15 mouse cellular contexts compared by ENCODE assay signal in the genomic region with DNA sequence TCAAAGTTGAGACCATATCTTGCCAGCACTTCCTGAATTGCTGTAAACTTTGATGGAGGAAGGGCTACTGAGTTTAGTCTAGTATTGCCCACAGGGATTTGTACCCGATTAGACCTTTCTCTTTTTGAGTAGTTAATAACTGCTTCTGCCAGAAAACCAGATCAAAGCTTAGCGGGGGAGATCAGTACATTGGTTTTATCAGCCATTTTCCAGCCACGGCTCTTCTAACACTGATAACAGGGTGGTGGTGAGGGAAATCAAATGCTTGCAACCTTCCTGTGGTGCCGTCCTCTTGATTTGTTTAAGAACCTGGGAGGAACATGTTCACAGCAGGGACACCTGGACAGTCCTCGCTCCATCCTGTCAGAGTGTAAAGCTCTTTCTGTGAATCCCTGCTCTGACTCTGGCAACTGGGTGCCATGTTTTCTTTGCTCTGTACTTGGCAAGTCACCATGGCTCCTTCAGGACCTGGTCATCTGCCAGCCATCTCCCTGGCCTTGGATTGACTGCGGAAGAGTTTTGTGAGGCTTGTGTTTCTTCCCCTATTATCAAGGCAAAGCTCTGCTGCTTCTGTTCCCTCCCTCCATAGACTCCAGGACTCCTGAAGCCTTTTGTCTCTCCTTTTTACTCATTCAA.
DNase-seq lines count a peak whose midpoint lies in the region; ATAC-seq and TF ChIP-seq lines count a peak whose summit lies in the region.
"Had no signal": no experiment of that assay in that cellular context is flagged by ENCODE, and none has a peak within 500 bp of the region (broad histone marks: within the 10 kb centered on the region; RNA-seq: fewer than 3 reads in every experiment).

No protein-coding gene starts in this region.

- TF ChIP-seq CTCF in left cerebral cortex, adult 2 months (IDR thresholded peaks at IDR 0.05): no peak
- TF ChIP-seq CTCF in testis, adult 2 months (IDR thresholded peaks at IDR 0.05; ENCODE audit: control insufficient read depth, insufficient read depth, insufficient replicate concordance, low read depth, low read length): no peak
- TF ChIP-seq CTCF in intestine, postnatal 0 days (IDR thresholded peaks at IDR 0.05; ENCODE audit: low read depth): no peak

- no peak overlapping the region for H3K4me2 ChIP-seq in intestine, postnatal 0 days (replicated peaks; ENCODE audit: low read depth)
- H3K4me2 ChIP-seq: forebrain, embryonic 13.5 days; limb, embryonic 13.5 days; neural tube, embryonic 13.5 days had no signal

- H3K27ac ChIP-seq in left cerebral cortex, adult 2 months: no peak overlapping the region
- H3K27ac ChIP-seq in testis, adult 2 months (ENCODE audit: control insufficient read depth, insufficient read depth, low read depth, low read length): peak overlapping the region; percentile 42; the same call in 1 of the 2 replicates
- H3K27ac ChIP-seq in intestine, postnatal 0 days (ENCODE audit: low read depth, low read length): no peak overlapping the region
- H3K27ac ChIP-seq: forebrain, embryonic 13.5 days; limb, embryonic 13.5 days; neural tube, embryonic 13.5 days had no signal

- no peaks in the 10 kb centered on the region for H3K9me3 ChIP-seq in intestine, postnatal 0 days (ENCODE audit: control insufficient read depth)
- H3K9me3 ChIP-seq: forebrain, embryonic 13.5 days; G1E; limb, embryonic 13.5 days; neural tube, embryonic 13.5 days had no signal

- no peaks in the 10 kb centered on the region for H3K27me3 ChIP-seq in testis, adult 2 months (ENCODE audit: control insufficient read depth, insufficient read depth, low read length)
- H3K27me3 ChIP-seq in intestine, postnatal 0 days (replicated peaks; ENCODE audit: control insufficient read depth, insufficient read depth, low read length): no peaks in the 10 kb centered on the region
- H3K27me3 ChIP-seq: forebrain, embryonic 13.5 days; limb, embryonic 13.5 days; neural tube, embryonic 13.5 days had no signal

- H3K4me3 ChIP-seq in left cerebral cortex, adult 2 months: no peak overlapping the region
- H3K4me3 ChIP-seq in testis, adult 2 months (ENCODE audit: control insufficient read depth, low read depth, low read length): no peak overlapping the region
- H3K4me3 ChIP-seq in intestine, postnatal 0 days (ENCODE audit: low read depth, low read length): no peak overlapping the region
- H3K4me3 ChIP-seq: forebrain, embryonic 13.5 days; limb, embryonic 13.5 days; neural tube, embryonic 13.5 days had no signal

- intact Hi-C loops in left cerebral cortex, postnatal 4 days (cut with DNase I): no loop called here
- intact Hi-C loops in left cerebral cortex, adult 2 months (cut with DNase I): no loop called here
- intact Hi-C loops in heart, postnatal 14 days (cut with DNase I): no loop called here

- ATAC-seq in cerebellum, adult (ENCODE audit: insufficient number of reproducible peaks, low FRiP score, low TSS enrichment): 0 out of 2 replicates have a peak, but pooled peaks have one; percentile 31
- no peak for ATAC-seq in intestine, postnatal 0 days
- ATAC-seq: forebrain, embryonic 13.5 days had no signal

- TF ChIP-seq POLR2A in testis, adult 2 months (IDR thresholded peaks at IDR 0.05; ENCODE audit: control insufficient read depth, low read depth, low read length): no peak

- H3K9ac ChIP-seq in intestine, postnatal 0 days (ENCODE audit: low read depth, low read length): no peak overlapping the region
- H3K9ac ChIP-seq: forebrain, embryonic 13.5 days; limb, embryonic 13.5 days; neural tube, embryonic 13.5 days had no signal

- 57% methylated on average over 6 of the region's 6 CpGs for WGBS in intestine, postnatal 0 days

- no peaks in the 10 kb centered on the region for H3K36me3 ChIP-seq in testis, adult 2 months (ENCODE audit: control insufficient read depth, insufficient read depth, low read length)
- H3K36me3 ChIP-seq in intestine, postnatal 0 days (ENCODE audit: control insufficient read depth, insufficient read depth): no peaks in the 10 kb centered on the region
- H3K36me3 ChIP-seq: G1E; limb, embryonic 13.5 days; neural tube, embryonic 13.5 days had no signal

- no peaks in the 10 kb centered on the region for H3K4me1 ChIP-seq in testis, adult 2 months (ENCODE audit: control insufficient read depth, insufficient read depth, low read length)
- H3K4me1 ChIP-seq in intestine, postnatal 0 days (replicated peaks; ENCODE audit: control insufficient read depth, insufficient read depth, low read length): no peaks in the 10 kb centered on the region
- H3K4me1 ChIP-seq: limb, embryonic 13.5 days; neural tube, embryonic 13.5 days had no signal

- no peak for DNase-seq in cerebellum, adult 8-10 months
- peak; percentile 66 for DNase-seq in left cerebral cortex, postnatal 4 days
- no peak for DNase-seq in left cerebral cortex, adult 2 months (ENCODE audit: extremely low spot score in 1 of 2, low spot score in 2 of 2)
- peak; percentile 2 to 6 for DNase-seq in heart, postnatal 14 days
- no peak for DNase-seq in layer of hippocampus, postnatal 36 days
- DNase-seq: adrenal gland, adult 8-10 months; gastrocnemius, postnatal 36 days; thymus, adult 18-20 months had no signal

Comparison
In these comparisons a context has a peak if more than half of its experiments do, and no peak if none do; other contexts are left out.
1. DNase-seq: peak in left cerebral cortex, postnatal 4 days (single experiment) and heart, postnatal 14 days (2 of 2); none in cerebellum, adult 8-10 months (single experiment), left cerebral cortex, adult 2 months (0 of 2) and layer of hippocampus, postnatal 36 days (0 of 2).